Mouse (Mus musculus) brown adipose tissue, adult 24 weeks (tissue): Measurements from ENCODE around the gene Hyal3. TPM values are rescaled to one million over a fixed set of nuclear protein-coding genes. Genes with fewer than 3 reads are reported as not detected.

Experiments
- H3K27ac ChIP-seq: fragments of 200-500 bp; replicated peaks from 2 replicates; pipeline ENCODE4 v1.5.1; 2012; ENCODE audit warnings: low read depth, mild to moderate bottlenecking, low read length
- H3K4me1 ChIP-seq: fragments of 200-500 bp; 2 replicates; pipeline ENCODE4 v1.6.1; 2012; ENCODE audit warnings: low read length, mixed read lengths; ENCODE audit not compliant: control insufficient read depth, insufficient read depth, insufficient read length
- H3K4me3 ChIP-seq: fragments of 200-500 bp; 2 replicates; pipeline ENCODE4 v1.5.1; 2012; ENCODE audit warnings: low read depth, mild to moderate bottlenecking, low read length, moderate library complexity; ENCODE audit not compliant: insufficient read depth
- polyA plus RNA-seq: library from polyadenylated mRNA; stranded (reverse); fragments of >200 nt; gene quantifications from 2 replicates; pipeline ENCODE4 v1.2.4, GENCODE M21; 2012; ENCODE audit not compliant: missing spikeins, insufficient read depth, insufficient read length

Gene Hyal3
- polyA plus RNA-seq, 1 experiment = not detected

GRCm38 (mm10) chr9:107607653-107608245 lies 27.1 kb downstream of the Hyal3 start:
- Histone ChIP-seq H3K27ac (no peak overlapping the region), H3K4me1 (peaks cover 11% of the 10 kb centered on the region), H3K4me3 (no peak overlapping the region)

GRCm38 (mm10) chr9:107608741-107609432 lies 28.3 kb downstream of the Hyal3 start, which contains the start of gene Sema3b:
TSS of gene Sema3b (minus strand) at chr9:107609229.
- Histone ChIP-seq H3K4me3 (peak within 1 kb of the TSS; percentile 12), H3K27ac (no peak within 1 kb of the TSS), H3K4me1 (peaks cover 11% of the 10 kb centered on the region)

GRCm38 (mm10) chr9:107609433-107609830 lies 28.8 kb downstream of the Hyal3 start:
- Histone ChIP-seq H3K4me3 (no peak overlapping the region), H3K4me1 (peaks cover 11% of the 10 kb centered on the region), H3K27ac (no peak overlapping the region)

- Histone ChIP-seq H3K4me3 (peak overlapping the region; percentile 53), H3K27ac (peak overlapping the region; percentile 93), H3K4me1 (peaks cover 11% of the 10 kb centered on the region)
Measured at GRCm38 (mm10) chr9:107611456-107612190, 31.0 kb downstream of the Hyal3 start.

GRCm38 (mm10) chr9:107612191-107612944 lies 31.8 kb downstream of the Hyal3 start:
- peaks cover 11% of the 10 kb centered on the region for H3K4me1 ChIP-seq
- peak overlapping the region; percentile 93 for H3K27ac ChIP-seq
- peak overlapping the region; percentile 53 for H3K4me3 ChIP-seq

- H3K4me1 ChIP-seq = peaks cover 16% of the 10 kb centered on the region
Measured at GRCm38 (mm10) chr9:107612945-107613569, 32.4 kb downstream of the Hyal3 start.

GRCm38 (mm10) chr9:107615035-107615434 lies 34.4 kb downstream of the Hyal3 start:
- H3K27ac ChIP-seq = no peak overlapping the region
- H3K4me1 ChIP-seq = peaks cover 27% of the 10 kb centered on the region
- no peak overlapping the region for H3K4me3 ChIP-seq

More at GRCm38 (mm10) chr9:107612945-107613569, 32.4 kb downstream of the Hyal3 start:
- Histone ChIP-seq H3K4me3 (peak overlapping the region; percentile 30), H3K27ac (peak overlapping the region; percentile 64)

- H3K4me3 ChIP-seq = no peak overlapping the region
- peak overlapping the region; percentile 63 for H3K27ac ChIP-seq
- peaks cover 26% of the 10 kb centered on the region for H3K4me1 ChIP-seq
Measured at GRCm38 (mm10) chr9:107617461-107617860, 36.8 kb downstream of the Hyal3 start.

- Histone ChIP-seq H3K4me1 (peaks cover 26% of the 10 kb centered on the region), H3K4me3 (no peak overlapping the region), H3K27ac (peak overlapping the region; percentile 63)
Measured at GRCm38 (mm10) chr9:107618098-107618497, 37.5 kb downstream of the Hyal3 start.

- Histone ChIP-seq H3K27ac (peak overlapping the region; percentile 63), H3K4me1 (peaks cover 31% of the 10 kb centered on the region), H3K4me3 (no peak overlapping the region)
Measured at GRCm38 (mm10) chr9:107618778-107619545, 38.3 kb downstream of the Hyal3 start.

- H3K4me1 ChIP-seq = peaks cover 34% of the 10 kb centered on the region
- no peak overlapping the region for H3K4me3 ChIP-seq
- H3K27ac ChIP-seq = peak overlapping the region; percentile 63; the same call in 1 of the 2 replicates
Measured at GRCm38 (mm10) chr9:107619546-107619879, 38.9 kb downstream of the Hyal3 start.

- H3K4me3 ChIP-seq = no peak overlapping the region
- peaks cover 45% of the 10 kb centered on the region for H3K4me1 ChIP-seq
- peak overlapping the region; percentile 28 for H3K27ac ChIP-seq
Measured at GRCm38 (mm10) chr9:107620954-107621353, 40.3 kb downstream of the Hyal3 start.

GRCm38 (mm10) chr9:107624539-107624938 lies 43.9 kb downstream of the Hyal3 start:
- Histone ChIP-seq H3K4me1 (peaks cover 42% of the 10 kb centered on the region), H3K27ac (peak overlapping the region; percentile 86), H3K4me3 (peak overlapping the region; percentile 17)

- Histone ChIP-seq H3K4me1 (peaks cover 43% of the 10 kb centered on the region), H3K27ac (peak overlapping the region; percentile 86), H3K4me3 (peak overlapping the region; percentile 17)
Measured at GRCm38 (mm10) chr9:107624951-107625350, 44.3 kb downstream of the Hyal3 start.
